Mouse (Mus musculus) left cerebral cortex, postnatal 4 days (tissue): ENCODE results near the gene Snta1. TPM values are rescaled to one million over a fixed set of nuclear protein-coding genes. Genes with fewer than 3 reads are reported as not detected.
"Not testable (repeated sequence)": the region's sequence is repeated elsewhere in the genome, so short reads cannot be mapped to it uniquely, and the experiment has no call there.

Experiments used
- DNase-seq: peaks from one replicate; pipeline ENCODE4 v3.0.0-alpha.2; 2022
- intact Hi-C: fragments of 180-260 bp; cut with DNase I; formaldehyde crosslinking; loops from one replicate; pipeline ENCODE4 v1.15.1; 2025
- total RNA-seq, 2 experiments: library from RNA; stranded (reverse); gene quantifications; 2 replicates each; pipeline ENCODE4 v1.2.3; 2021

Gene Snta1
- total RNA-seq, 2 experiments from 2014 or later, result 21.7 to 22.2 TPM

DNA sequence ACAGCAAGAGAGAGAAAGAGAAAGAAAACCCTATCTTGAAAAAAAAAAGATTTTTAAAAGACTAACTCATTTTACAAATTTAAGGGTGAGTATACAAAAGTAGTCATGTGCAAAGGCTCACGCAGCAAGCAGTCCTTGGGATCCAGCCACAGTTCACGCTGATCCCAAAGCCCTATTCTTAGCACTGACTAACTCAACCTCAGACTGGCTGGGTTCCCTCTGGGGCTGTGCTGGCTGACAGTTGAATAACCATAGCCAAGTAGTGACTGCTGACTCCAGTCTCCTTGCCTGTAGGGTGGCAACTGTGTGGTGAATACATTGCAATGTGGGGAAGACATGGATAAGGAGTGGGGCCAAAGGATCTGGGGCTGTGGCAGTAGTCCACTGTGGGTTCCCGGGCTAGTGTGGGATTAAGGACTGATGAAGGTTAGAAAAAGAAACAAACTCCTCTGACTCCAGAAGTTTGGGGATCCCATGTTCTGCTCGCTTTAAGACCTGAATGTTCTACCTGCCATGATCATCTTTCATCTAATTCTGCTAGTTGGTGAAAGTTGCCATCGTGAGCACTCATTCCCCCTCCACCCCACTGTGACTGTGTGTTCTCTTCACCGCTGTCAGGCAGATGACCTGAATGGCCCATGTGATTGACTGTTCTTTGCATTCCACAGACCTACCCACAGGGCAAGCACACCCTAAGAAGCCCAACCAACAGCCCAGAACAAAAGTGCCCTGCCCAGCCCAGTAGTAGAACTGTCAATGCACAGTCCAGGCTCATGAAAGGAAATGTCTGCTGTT lies 32.9 kb downstream of the Snta1 start:
- intact Hi-C loops, result loop anchor here (5.0 kb wide), 1 partner anchor 168 kb away; no protein-coding TSS in a partner anchor
- DNase-seq, result peak; percentile 16

DNA sequence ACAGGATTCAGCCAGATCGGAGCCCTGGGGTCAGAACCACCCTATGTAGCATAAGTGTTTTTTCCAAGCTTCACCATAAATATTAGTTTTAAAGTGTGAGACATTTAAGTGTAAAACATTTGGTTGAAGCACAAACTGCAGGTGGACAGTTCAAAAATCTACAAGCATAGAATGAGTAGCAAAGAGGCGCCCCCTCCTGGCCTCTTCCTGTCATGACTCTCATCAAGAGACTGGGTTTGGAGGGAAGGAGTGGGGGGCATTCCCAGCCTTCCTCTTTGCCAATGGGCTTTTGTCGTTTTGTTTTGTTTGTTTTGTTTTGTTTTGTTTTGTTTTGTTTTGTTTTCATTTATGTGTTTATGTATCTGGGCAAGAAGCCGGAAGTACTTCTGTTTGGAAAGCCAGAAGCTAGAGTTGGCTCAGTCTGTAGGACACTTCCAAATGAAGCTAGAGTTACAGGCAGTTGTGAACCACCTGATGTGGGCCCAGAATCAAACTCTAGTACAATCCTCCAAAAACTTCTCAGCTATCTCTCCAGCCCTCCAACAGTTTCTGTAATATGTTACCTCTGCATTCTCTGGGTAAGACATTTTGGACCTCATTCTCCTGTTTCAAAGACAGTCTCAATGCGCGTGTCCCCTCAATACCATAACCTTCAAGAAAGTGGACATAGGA lies 33.8 kb downstream of the Snta1 start:
- intact Hi-C loops, result loop anchor here (5.0 kb wide), 1 partner anchor 167 kb away; no protein-coding TSS in a partner anchor
- peak; percentile 77 for DNase-seq

- intact Hi-C loops, result loop anchor here (5.0 kb wide), 1 partner anchor 166 kb away; no protein-coding TSS in a partner anchor
Observed at GRCm38 (mm10) chr2:154372842-154373500, 34.9 kb downstream of the Snta1 start, which contains the start of gene Cdk5rap1. Gene Cdk5rap1, minus strand, starts transcription at chr2:154373010.

DNA sequence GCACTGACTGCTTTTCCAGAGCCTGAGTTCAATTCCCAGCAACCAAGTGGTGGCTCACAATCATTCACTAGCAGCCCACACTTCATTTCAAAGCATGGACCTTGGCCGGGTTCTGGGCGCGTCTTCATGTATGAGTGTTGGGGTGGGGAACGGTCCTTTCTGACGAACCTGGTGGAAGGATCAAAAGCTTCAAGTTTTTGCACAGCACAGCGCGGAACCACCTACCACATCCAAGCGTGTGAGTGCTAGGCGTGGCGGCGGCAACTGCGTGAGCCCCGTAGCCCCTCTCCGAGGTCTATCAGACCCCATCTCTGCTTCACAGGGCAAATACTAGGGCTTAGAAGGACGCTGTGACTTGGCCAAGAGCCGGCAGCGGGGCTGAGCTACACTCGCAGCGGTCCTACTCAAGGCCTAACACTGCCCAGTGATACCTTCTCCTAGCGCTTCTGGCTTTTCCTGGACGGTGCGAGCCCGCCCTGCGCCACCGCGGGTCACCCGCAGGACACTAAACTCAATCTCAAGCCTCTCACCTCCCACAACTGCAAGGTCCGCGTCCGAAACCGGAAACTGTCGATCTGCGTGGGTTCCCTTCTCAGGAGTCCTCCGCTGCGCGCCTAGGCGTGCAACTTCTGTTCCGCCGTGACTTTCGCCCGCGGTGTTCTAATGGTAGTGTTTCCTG lies 35.6 kb downstream of the Snta1 start:
- intact Hi-C loops, result loop anchor here (5.0 kb wide), 1 partner anchor 165 kb away; no protein-coding TSS in a partner anchor
- peak; percentile 86 for DNase-seq

More at GRCm38 (mm10) chr2:154372842-154373500, 34.9 kb downstream of the Snta1 start, which contains the start of gene Cdk5rap1:
- DNase-seq, result no peak

- DNase-seq, result no peak
- intact Hi-C loops, result no loop called here
Observed at GRCm38 (mm10) chr2:154367510-154367909, 40.4 kb downstream of the Snta1 start.

DNA sequence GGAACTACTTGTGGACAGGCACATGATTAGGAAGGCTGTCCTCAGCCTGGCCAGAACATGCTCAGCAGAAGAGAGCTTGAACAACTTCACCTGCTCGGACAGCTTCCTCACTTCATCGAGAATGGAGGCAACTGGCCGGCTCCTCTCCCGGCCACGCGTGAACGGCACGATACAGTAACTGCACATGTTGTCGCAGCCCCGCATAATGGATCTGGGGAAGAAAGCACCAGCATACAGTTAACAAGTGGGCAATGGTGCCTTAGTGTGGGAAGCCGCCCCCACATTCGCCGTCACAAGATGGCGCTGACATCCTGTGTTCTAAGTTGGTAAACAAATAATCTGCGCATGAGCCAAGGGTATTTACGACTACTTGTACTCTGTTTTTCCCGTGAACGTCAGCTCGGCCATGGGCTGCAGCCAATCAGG lies 53.9 kb downstream of the Snta1 start:
- intact Hi-C loops, DNase-seq: not testable (repeated sequence)

GRCm38 (mm10) chr2:154348152-154348551 lies 59.7 kb downstream of the Snta1 start:
- DNase-seq, result no peak
- intact Hi-C loops, result no loop called here

DNA sequence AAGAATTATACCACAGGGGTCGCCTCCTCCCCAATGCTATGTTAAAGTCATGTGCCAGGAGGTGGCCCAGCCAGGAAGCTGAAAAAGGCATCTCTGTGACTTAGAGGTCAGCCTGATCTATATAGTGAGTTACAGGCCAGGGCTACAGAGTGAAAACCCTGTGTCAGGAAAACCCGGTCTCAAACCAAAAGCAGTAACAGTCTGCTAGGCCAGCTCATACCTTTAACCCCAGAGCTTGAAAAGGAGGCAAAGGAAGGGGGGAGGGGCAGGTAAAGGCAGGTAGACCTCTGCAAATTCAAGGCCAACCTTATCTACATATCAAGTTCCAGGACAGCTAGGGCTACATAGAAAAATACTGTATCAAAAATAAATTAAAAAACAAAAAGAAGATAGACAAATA lies 68.5 kb downstream of the Snta1 start:
- no peak for DNase-seq
- intact Hi-C loops, result no loop called here

DNA sequence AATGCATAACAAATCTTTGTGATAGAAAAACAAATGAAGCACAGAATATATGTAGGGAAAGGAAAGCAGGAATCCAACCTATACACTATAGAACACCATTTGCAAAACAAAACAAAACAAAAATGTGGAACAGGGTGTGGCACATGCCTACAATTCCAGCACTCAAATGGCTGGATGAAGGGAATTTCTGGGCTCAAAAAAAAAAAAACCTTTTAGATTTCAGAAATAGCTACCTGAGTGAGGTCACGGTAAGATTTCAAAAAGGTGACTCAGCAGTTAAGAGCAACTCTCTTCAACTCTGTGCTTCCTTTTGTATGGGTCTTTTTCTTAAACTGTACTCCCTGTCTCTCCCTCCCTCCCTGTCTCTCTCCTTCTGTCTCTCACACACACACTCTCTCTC lies 69.7 kb downstream of the Snta1 start:
- DNase-seq, result no peak
- intact Hi-C loops, result no loop called here

GRCm38 (mm10) chr2:154335572-154335971 lies 72.3 kb downstream of the Snta1 start:
- DNase-seq, result no peak
- intact Hi-C loops, result no loop called here

DNA sequence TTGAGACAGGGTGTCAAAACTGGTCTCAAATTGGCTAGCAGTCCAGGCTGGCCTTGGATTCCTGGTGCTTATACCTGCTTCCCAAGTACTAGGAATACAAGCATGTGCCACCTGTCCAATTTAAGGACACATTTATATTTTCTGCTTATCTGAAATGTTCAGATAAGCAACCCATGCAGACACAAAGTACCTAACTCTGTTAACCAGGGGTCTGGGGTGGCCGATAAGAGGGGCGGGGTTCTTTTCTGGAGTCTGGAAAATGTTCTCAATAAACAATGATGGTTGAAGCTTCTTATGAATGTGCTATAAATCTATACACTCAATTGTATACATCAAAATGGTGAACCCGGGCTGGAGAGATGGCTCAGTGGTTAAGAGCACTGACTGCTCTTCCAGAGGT lies 81.0 kb downstream of the Snta1 start:
- DNase-seq, result no peak
- intact Hi-C loops, result no loop called here

Other genes starting within 250 kb of the Snta1 start
- gene Bpifa5, start 245.5 kb downstream of the Snta1 start, total RNA-seq, result not detected
- under 1 TPM; 0.14 to 0.30 TPM for gene Bpifb1, start 217.3 kb downstream of the Snta1 start, total RNA-seq
- gene Bpifb5, start 184.4 kb downstream of the Snta1 start, total RNA-seq, result under 1 TPM in 1 of 2 experiments, not detected in 1; 0.30 TPM
- not detected for gene Bpifb9a, start 150.2 kb downstream of the Snta1 start, total RNA-seq
- not detected for gene Bpifb9b, start 100.9 kb downstream of the Snta1 start, total RNA-seq
- gene Cdk5rap1, start 35.1 kb downstream of the Snta1 start, total RNA-seq, result 10 to 100 TPM; 10.2 to 14.4 TPM
- 10 to 100 TPM; 48.3 to 55.2 TPM for gene Cbfa2t2, start 28.4 kb upstream of the Snta1 start, total RNA-seq
- 1 to 10 TPM in 1 of 2 experiments, under 1 TPM in 1; 0.98 to 1.4 TPM for gene 1700003F12Rik, start 139.0 kb upstream of the Snta1 start, total RNA-seq
- under 1 TPM in 1 of 2 experiments, not detected in 1; 0.26 TPM for gene Actl10, start 143.7 kb upstream of the Snta1 start, total RNA-seq
- gene Necab3, start 150.8 kb upstream of the Snta1 start, total RNA-seq, result 10 to 100 TPM; 23.6 to 24.1 TPM
- 10 to 100 TPM; 10.8 to 11.9 TPM for gene E2f1, start 161.8 kb upstream of the Snta1 start, total RNA-seq
- gene Pxmp4, start 195.6 kb upstream of the Snta1 start, total RNA-seq, result 10 to 100 TPM; 11.8 to 12.2 TPM
- gene Zfp341, start 205.2 kb upstream of the Snta1 start, total RNA-seq, result 10 to 100 TPM; 17.5 to 18.2 TPM
- not detected for gene 4930519P11Rik, start 205.3 kb upstream of the Snta1 start, total RNA-seq
- gene Chmp4b, start 243.6 kb upstream of the Snta1 start, total RNA-seq, result 100 to 1,000 TPM; 182 to 201 TPM